Mouse (Mus musculus) heart, postnatal 0 days (tissue): ENCODE data around the gene Trp53i13.

Experiments used
- CTCF ChIP-seq: IDR thresholded peaks from 2 replicates; pipeline ENCODE4 v1.5.1; 2016; ENCODE audit warnings: antibody characterized with exemption, control low read depth, low read depth
- EP300 ChIP-seq: IDR thresholded peaks from 2 replicates; pipeline ENCODE4 v1.6.1; 2016; ENCODE audit warnings: antibody characterized with exemption, low read depth

GRCm38 (mm10) chr11:77514281-77514831 is 1.4 kb downstream of the Trp53i13 start:
- TF ChIP-seq EP300 (no peak), CTCF (no peak)
